Comparison of ENCODE assay signal across 10 mouse cellular contexts in genomic region chr3:135636454-135636853, GRCm38 (mm10). TPM values are rescaled to one million over a fixed set of nuclear protein-coding genes. Genes with fewer than 3 reads are reported as not detected.
A peak's percentile ranks its signal among the peaks of the same experiment; 100 is the strongest.
DNase-seq lines count a peak whose midpoint lies in the region; ATAC-seq lines count a peak whose summit lies in the region.
"Had no signal": no experiment of that assay in that cellular context is flagged by ENCODE, and none has a peak within 500 bp of the region (broad histone marks: within the 10 kb centered on the region; RNA-seq: fewer than 3 reads in every experiment).

No protein-coding gene starts in this region.

- H3K4me2 ChIP-seq in forebrain, embryonic 15.5 days (replicated peaks), result no peak overlapping the region
- no peak overlapping the region for H3K4me2 ChIP-seq in hindbrain, embryonic 12.5 days (replicated peaks)
- H3K4me2 ChIP-seq: embryonic facial prominence, embryonic 15.5 days; limb, embryonic 13.5 days had no signal

- H3K4me3 ChIP-seq in forebrain, embryonic 15.5 days, result no peak overlapping the region
- H3K4me3 ChIP-seq in forebrain, embryonic 10.5 days, result no peak overlapping the region
- no peak overlapping the region for H3K4me3 ChIP-seq in hindbrain, embryonic 12.5 days
- H3K4me3 ChIP-seq: embryonic facial prominence, embryonic 15.5 days; limb, embryonic 13.5 days had no signal

- peak; percentile 44 for DNase-seq in lung, postnatal 36 days
- DNase-seq in lung, postnatal 4 days, result no peak
- DNase-seq in ZHBTc4 (ENCODE audit: low read depth, low spot score), result peak; percentile 51
- DNase-seq in splenic B cell, adult 2 months (ENCODE audit: low read depth, low spot score), result peak; percentile 18
- DNase-seq in forebrain, embryonic 10.5 days (ENCODE audit: extremely low spot score, low spot score), result no peak

- no peaks in the 10 kb centered on the region for H3K9me3 ChIP-seq in forebrain, embryonic 15.5 days
- no peaks in the 10 kb centered on the region for H3K9me3 ChIP-seq in forebrain, embryonic 10.5 days
- H3K9me3 ChIP-seq in hindbrain, embryonic 12.5 days (replicated peaks), result no peaks in the 10 kb centered on the region
- H3K9me3 ChIP-seq: embryonic facial prominence, embryonic 15.5 days; limb, embryonic 13.5 days had no signal

- WGBS in forebrain, embryonic 15.5 days, result 48% methylated on average over 14 of the region's 14 CpGs
- WGBS in forebrain, embryonic 10.5 days, result 48% methylated on average over 14 of the region's 14 CpGs
- 53% methylated on average over 14 of the region's 14 CpGs for WGBS in hindbrain, embryonic 12.5 days

- H3K9ac ChIP-seq in forebrain, embryonic 15.5 days (replicated peaks), result no peak overlapping the region
- no peak overlapping the region for H3K9ac ChIP-seq in hindbrain, embryonic 12.5 days
- H3K9ac ChIP-seq: embryonic facial prominence, embryonic 15.5 days; limb, embryonic 13.5 days had no signal

- peak; percentile 69 to 78 for ATAC-seq in hematopoietic stem cell, adult 5-6 weeks (replicated peaks in 1 of 2; ENCODE audit: insufficient read depth in 1 of 2, low FRiP score in 2 of 2, low TSS enrichment in 1 of 2, low read depth in 1 of 2, poor library complexity in 2 of 2, severe bottlenecking in 2 of 2)
- ATAC-seq in forebrain, embryonic 15.5 days (replicated peaks), result no peak
- ATAC-seq in hindbrain, embryonic 12.5 days (ENCODE audit: low FRiP score), result no peak

- no peaks in the 10 kb centered on the region for H3K4me1 ChIP-seq in forebrain, embryonic 15.5 days
- H3K4me1 ChIP-seq in forebrain, embryonic 10.5 days, result peaks cover 7% of the 10 kb centered on the region
- no peaks in the 10 kb centered on the region; the same call in 1 of the 2 replicates for H3K4me1 ChIP-seq in hindbrain, embryonic 12.5 days
- H3K4me1 ChIP-seq: embryonic facial prominence, embryonic 15.5 days; limb, embryonic 13.5 days had no signal

- H3K27ac ChIP-seq in forebrain, embryonic 15.5 days (replicated peaks), result no peak overlapping the region
- no peak overlapping the region for H3K27ac ChIP-seq in forebrain, embryonic 10.5 days
- no peak overlapping the region for H3K27ac ChIP-seq in hindbrain, embryonic 12.5 days
- H3K27ac ChIP-seq: embryonic facial prominence, embryonic 15.5 days; limb, embryonic 13.5 days had no signal

- peaks cover 7% of the 10 kb centered on the region for H3K36me3 ChIP-seq in splenic B cell, adult 2 months (ENCODE audit: control insufficient read depth, insufficient read depth, low read length, poor library complexity, severe bottlenecking)
- peaks cover 2% of the 10 kb centered on the region; the same call in 1 of the 2 replicates for H3K36me3 ChIP-seq in forebrain, embryonic 15.5 days
- H3K36me3 ChIP-seq in forebrain, embryonic 10.5 days (replicated peaks), result peaks cover 17% of the 10 kb centered on the region
- H3K36me3 ChIP-seq in hindbrain, embryonic 12.5 days, result peaks cover 6% of the 10 kb centered on the region; the same call in 1 of the 2 replicates

- no peaks in the 10 kb centered on the region for H3K27me3 ChIP-seq in splenic B cell, adult 2 months (ENCODE audit: control insufficient read depth, insufficient read depth, low read length, poor library complexity, severe bottlenecking)
- H3K27me3 ChIP-seq in forebrain, embryonic 15.5 days, result no peaks in the 10 kb centered on the region
- H3K27me3 ChIP-seq in forebrain, embryonic 10.5 days (ENCODE audit: poor library complexity, severe bottlenecking), result no peaks in the 10 kb centered on the region
- no peaks in the 10 kb centered on the region for H3K27me3 ChIP-seq in hindbrain, embryonic 12.5 days
- H3K27me3 ChIP-seq: embryonic facial prominence, embryonic 15.5 days; limb, embryonic 13.5 days had no signal

RNA-seq across cellular contexts. Expression of gene Nfkb1, which starts 54.9 kb away (rescaled TPM):
- 128 and 160 TPM in 2 replicates for total RNA-seq in hematopoietic stem cell, adult 5-6 weeks (2017)
- polyA plus RNA-seq in forebrain, embryonic 15.5 days (2015; fragmentation: Nextera tagmentation; extraction: Ambion mirVana), result 5.9 and 7.1 TPM in 2 replicates
- polyA plus RNA-seq in forebrain, embryonic 10.5 days (2016; fragmentation: Nextera tagmentation; extraction: Ambion mirVana), result 10.9 and 12.8 TPM in 2 replicates
- 11.1 and 11.6 TPM in 2 replicates for polyA plus RNA-seq in hindbrain, embryonic 12.5 days (2016; fragmentation: Nextera tagmentation; extraction: Ambion mirVana)

Comparison
In these comparisons a context has a peak if more than half of its experiments do, and no peak if none do; other contexts are left out.
1. DNase-seq: peak in lung, postnatal 36 days (single experiment), ZHBTc4 (single experiment) and splenic B cell, adult 2 months (single experiment); none in lung, postnatal 4 days (0 of 2) and forebrain, embryonic 10.5 days (single experiment).
2. ATAC-seq: peak in hematopoietic stem cell, adult 5-6 weeks (2 of 2); none in forebrain, embryonic 15.5 days (single experiment) and hindbrain, embryonic 12.5 days (single experiment).